Mouse (Mus musculus): ENCODE data around the gene Pacs2.

- TF ChIP-seq TAL1 (IDR thresholded peaks at IDR 0.05; ENCODE audit: low read length) (no peak), GATA1 (IDR thresholded peaks at IDR 0.05; ENCODE audit: low read length) (no peak)
Measured at GRCm38 (mm10) chr12:113097749-113098281, 83.5 kb downstream of the Pacs2 start, which contains the start of gene Mta1.

All from erythroblast, embryonic 14.5 days (primary cell).